8 mouse cellular contexts compared by ENCODE assay signal in genomic region chr6:90575261-90575715, GRCm38 (mm10). TPM values are rescaled to one million over a fixed set of nuclear protein-coding genes. Genes with fewer than 3 reads are reported as not detected.
DNase-seq lines count a peak whose midpoint lies in the region; ATAC-seq and TF ChIP-seq lines count a peak whose summit lies in the region.

No protein-coding gene starts in this region.

- peak overlapping the region; percentile 36; the same call in 1 of the 2 replicates for H3K27ac ChIP-seq in gastrocnemius, adult 2 months
- H3K27ac ChIP-seq in hindbrain, embryonic 16.5 days (ENCODE audit: low read depth, low read length) = 0 out of 2 replicates have a peak overlapping the region, but pooled peaks have one; percentile 13

- intact Hi-C loops in gastrocnemius, adult 2 months (cut with DNase I) = loop anchor here (2.0 to 5.0 kb wide), 2 partner anchors 36 to 128 kb away; no protein-coding TSS in a partner anchor

- H3K27me3 ChIP-seq in hindbrain, embryonic 16.5 days (replicated peaks; ENCODE audit: control insufficient read depth, insufficient read depth, low read length) = no peaks in the 10 kb centered on the region; the same call in 1 of the 2 replicates

- no peaks in the 10 kb centered on the region for H3K9me3 ChIP-seq in hindbrain, embryonic 16.5 days (ENCODE audit: control insufficient read depth, low read length)

- TF ChIP-seq CTCF in gastrocnemius, adult 2 months (IDR thresholded peaks at IDR 0.05) = peak; percentile 89

- DNase-seq in ZHBTc4 (ENCODE audit: low read depth, low spot score) = peak; percentile 82
- DNase-seq in cerebellum, postnatal 36 days = peak; percentile 82 to 90
- DNase-seq in gastrocnemius, adult 2 months = peak; percentile 87
- DNase-seq in layer of hippocampus, postnatal 25 days (ENCODE audit: extremely low spot score in 1 of 2, low spot score in 1 of 2) = peak; percentile 75 to 94
- peak; percentile 64 to 81 for DNase-seq in lung, postnatal 4 days
- peak; percentile 75 to 85 for DNase-seq in right cerebral cortex, postnatal 10 days (ENCODE audit: low spot score in 2 of 2)
- DNase-seq in urinary bladder, postnatal 36 days (ENCODE audit: low spot score in 2 of 2) = peak; percentile 48 to 76

- H3K4me2 ChIP-seq in hindbrain, embryonic 16.5 days (ENCODE audit: low read length) = no peak overlapping the region

- H3K4me3 ChIP-seq in gastrocnemius, adult 2 months = no peak overlapping the region
- no peak overlapping the region for H3K4me3 ChIP-seq in hindbrain, embryonic 16.5 days (ENCODE audit: low read length)

- no peak overlapping the region; the same call in 1 of the 2 replicates for H3K9ac ChIP-seq in hindbrain, embryonic 16.5 days (ENCODE audit: low read depth, low read length)

- H3K36me3 ChIP-seq in hindbrain, embryonic 16.5 days (ENCODE audit: control insufficient read depth, insufficient read depth, low read length) = no peaks in the 10 kb centered on the region

- WGBS in hindbrain, embryonic 16.5 days = 27% methylated on average over 3 of the region's 3 CpGs

- no peaks in the 10 kb centered on the region for H3K4me1 ChIP-seq in hindbrain, embryonic 16.5 days (ENCODE audit: control insufficient read depth, insufficient read depth, low read depth, low read length)

- peak; percentile 66 for ATAC-seq in hindbrain, embryonic 16.5 days

RNA-seq across cellular contexts. Expression of gene Slc41a3, which starts 29.2 kb away (rescaled TPM):
- 100 to 1,000 TPM in 1 of 2 experiments, 10 to 100 TPM in 1; 75.0 to 118 TPM for total RNA-seq in gastrocnemius, adult 2 months (2021)
- 9.8 and 12.7 TPM in 2 replicates for polyA plus RNA-seq in hindbrain, embryonic 16.5 days (2015; fragmentation: Nextera tagmentation; extraction: Ambion mirVana)
- 1 to 10 TPM; 3.7 to 4.6 TPM for total RNA-seq in layer of hippocampus, postnatal 25 days (2021)

Comparison
In these comparisons a context has a peak if more than half of its experiments do, and no peak if none do; other contexts are left out.
1. RNA of gene Slc41a3, which starts 29.2 kb away (total RNA-seq): 75.0 to 118 TPM in gastrocnemius, adult 2 months; 3.7 to 4.6 TPM in layer of hippocampus, postnatal 25 days; every median in the first group is over 10 times any median in the second.
2. Peak in every context shown above with its lines, with median percentiles within 50 percentile points of each other: DNase-seq.